21 mouse cellular contexts compared by ENCODE assay signal in the genomic region with DNA sequence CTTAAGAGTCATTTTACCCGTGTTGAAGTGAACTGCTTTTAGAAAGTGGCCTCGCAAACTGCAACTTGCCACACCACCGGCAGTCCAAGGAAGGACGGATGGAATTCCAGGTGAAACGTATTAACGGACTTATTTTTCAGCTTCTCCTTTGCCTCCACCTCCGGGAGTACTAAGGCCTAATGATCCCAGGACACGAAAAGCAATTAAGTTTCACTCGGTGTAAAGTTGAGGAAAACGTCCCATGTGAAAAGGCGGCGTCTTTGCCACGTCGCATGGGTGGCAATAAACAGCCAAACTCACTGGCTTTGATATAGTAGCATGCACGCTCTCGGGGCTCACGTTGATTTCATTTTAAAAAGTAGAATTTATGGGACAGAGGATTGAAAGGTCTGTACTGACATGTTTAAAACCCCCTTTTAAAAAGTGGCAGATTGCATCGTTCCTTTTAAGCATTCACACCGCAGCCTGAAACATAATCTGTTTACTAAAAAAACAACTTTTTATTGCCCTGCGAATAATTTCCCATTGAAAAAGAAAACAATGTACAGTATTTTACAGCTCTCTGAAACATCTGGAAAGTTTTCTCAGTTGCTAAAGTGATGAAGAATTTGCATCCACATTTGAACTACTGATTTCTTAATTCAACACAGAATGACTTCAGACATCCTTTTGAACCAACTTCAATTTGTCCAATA.
DNase-seq lines count a peak whose midpoint lies in the region; ATAC-seq lines count a peak whose summit lies in the region.
"Had no signal": no experiment of that assay in that cellular context is flagged by ENCODE, and none has a peak within 500 bp of the region (broad histone marks: within the 10 kb centered on the region; RNA-seq: fewer than 3 reads in every experiment).

No protein-coding gene starts in this region.

- H3K4me3 ChIP-seq in kidney, embryonic 14.5 days (ENCODE audit: low read length) = no peak overlapping the region
- H3K4me3 ChIP-seq in embryonic facial prominence, embryonic 13.5 days = no peak overlapping the region
- no peak overlapping the region for H3K4me3 ChIP-seq in embryonic facial prominence, embryonic 15.5 days (replicated peaks)
- H3K4me3 ChIP-seq in limb, embryonic 11.5 days (ENCODE audit: low read depth, low read length) = no peak overlapping the region
- no peak overlapping the region for H3K4me3 ChIP-seq in midbrain, embryonic 15.5 days
- H3K4me3 ChIP-seq: erythroblast, embryonic 14.5 days; forebrain, embryonic 15.5 days; heart, adult 2 months; heart, embryonic 12.5 days; hindbrain, embryonic 10.5 days; hindbrain, embryonic 15.5 days had no signal

- peaks cover 11% of the 10 kb centered on the region; the same call in 1 of the 2 replicates for H3K4me1 ChIP-seq in kidney, embryonic 14.5 days (ENCODE audit: control insufficient read depth, insufficient read depth, low read length)
- peaks cover 41% of the 10 kb centered on the region for H3K4me1 ChIP-seq in embryonic facial prominence, embryonic 13.5 days
- H3K4me1 ChIP-seq in embryonic facial prominence, embryonic 15.5 days = peaks cover 27% of the 10 kb centered on the region
- H3K4me1 ChIP-seq in limb, embryonic 11.5 days (ENCODE audit: control insufficient read depth, insufficient read depth, low read length) = peaks cover 2% of the 10 kb centered on the region
- no peaks in the 10 kb centered on the region for H3K4me1 ChIP-seq in midbrain, embryonic 15.5 days
- H3K4me1 ChIP-seq: hindbrain, embryonic 15.5 days had no signal

- no peak for DNase-seq in kidney, postnatal 14 days
- DNase-seq in limb, embryonic 11.5 days (ENCODE audit: low spot score) = peak; percentile 63
- DNase-seq in cerebellum, adult 8-10 months = no peak
- no peak for DNase-seq in MN1 (ENCODE audit: low spot score)
- DNase-seq: adrenal gland, adult 2 months; adrenal gland, postnatal 25 days; cerebellum, adult 18-20 months; cerebellum, postnatal 10 days; gastrocnemius, postnatal 10 days; heart, adult 2 months had no signal

- no peaks in the 10 kb centered on the region for H3K36me3 ChIP-seq in kidney, embryonic 14.5 days (ENCODE audit: control insufficient read depth, insufficient read depth, low read length)
- H3K36me3 ChIP-seq in embryonic facial prominence, embryonic 13.5 days = no peaks in the 10 kb centered on the region
- no peaks in the 10 kb centered on the region for H3K36me3 ChIP-seq in embryonic facial prominence, embryonic 15.5 days
- H3K36me3 ChIP-seq in limb, embryonic 11.5 days (ENCODE audit: control insufficient read depth, insufficient read depth, low read length) = no peaks in the 10 kb centered on the region
- H3K36me3 ChIP-seq in midbrain, embryonic 15.5 days (replicated peaks) = no peaks in the 10 kb centered on the region
- H3K36me3 ChIP-seq: forebrain, embryonic 15.5 days; heart, embryonic 12.5 days; hindbrain, embryonic 10.5 days; hindbrain, embryonic 15.5 days had no signal

- 9% methylated on average over 20 of the region's 20 CpGs for WGBS in kidney, embryonic 14.5 days
- WGBS in embryonic facial prominence, embryonic 13.5 days = 55% methylated on average over 20 of the region's 20 CpGs
- 54% methylated on average over 20 of the region's 20 CpGs for WGBS in embryonic facial prominence, embryonic 15.5 days
- WGBS in limb, embryonic 11.5 days = 14% methylated on average over 20 of the region's 20 CpGs
- 91% methylated on average over 20 of the region's 20 CpGs for WGBS in midbrain, embryonic 15.5 days

- 0 out of 2 replicates have a peak overlapping the region, but pooled peaks have one; percentile 24 for H3K27ac ChIP-seq in kidney, embryonic 14.5 days (ENCODE audit: low read depth, low read length)
- peak overlapping the region; percentile 40; the same call in 1 of the 2 replicates for H3K27ac ChIP-seq in embryonic facial prominence, embryonic 13.5 days
- peak overlapping the region; percentile 1; the same call in 1 of the 2 replicates for H3K27ac ChIP-seq in embryonic facial prominence, embryonic 15.5 days (replicated peaks)
- no peak overlapping the region for H3K27ac ChIP-seq in limb, embryonic 11.5 days (replicated peaks; ENCODE audit: low read depth, low read length)
- H3K27ac ChIP-seq in midbrain, embryonic 15.5 days = no peak overlapping the region
- H3K27ac ChIP-seq: forebrain, embryonic 15.5 days; heart, adult 2 months; hindbrain, embryonic 10.5 days; hindbrain, embryonic 15.5 days had no signal

- no peak overlapping the region for H3K9ac ChIP-seq in kidney, embryonic 14.5 days (ENCODE audit: low read depth, low read length)
- no peak overlapping the region for H3K9ac ChIP-seq in embryonic facial prominence, embryonic 13.5 days
- H3K9ac ChIP-seq in embryonic facial prominence, embryonic 15.5 days = no peak overlapping the region
- no peak overlapping the region for H3K9ac ChIP-seq in limb, embryonic 11.5 days (ENCODE audit: low read length)
- no peak overlapping the region for H3K9ac ChIP-seq in midbrain, embryonic 15.5 days
- H3K9ac ChIP-seq: forebrain, embryonic 15.5 days; heart, embryonic 12.5 days; hindbrain, embryonic 15.5 days had no signal

- H3K27me3 ChIP-seq in kidney, embryonic 14.5 days (ENCODE audit: control insufficient read depth, insufficient read depth, low read length) = no peaks in the 10 kb centered on the region
- H3K27me3 ChIP-seq in embryonic facial prominence, embryonic 13.5 days = no peaks in the 10 kb centered on the region
- no peaks in the 10 kb centered on the region for H3K27me3 ChIP-seq in embryonic facial prominence, embryonic 15.5 days
- H3K27me3 ChIP-seq in limb, embryonic 11.5 days (ENCODE audit: control insufficient read depth, insufficient read depth, low read length) = no peaks in the 10 kb centered on the region
- H3K27me3 ChIP-seq in midbrain, embryonic 15.5 days (replicated peaks) = no peaks in the 10 kb centered on the region
- H3K27me3 ChIP-seq: CH12.LX; forebrain, embryonic 15.5 days; heart, embryonic 12.5 days; hindbrain, embryonic 15.5 days had no signal

- H3K9me3 ChIP-seq in kidney, embryonic 14.5 days (ENCODE audit: control insufficient read depth, low read length) = no peaks in the 10 kb centered on the region
- H3K9me3 ChIP-seq in embryonic facial prominence, embryonic 13.5 days = no peaks in the 10 kb centered on the region
- H3K9me3 ChIP-seq in embryonic facial prominence, embryonic 15.5 days (replicated peaks) = no peaks in the 10 kb centered on the region
- H3K9me3 ChIP-seq in limb, embryonic 11.5 days (ENCODE audit: control insufficient read depth, low read length) = no peaks in the 10 kb centered on the region
- H3K9me3 ChIP-seq in midbrain, embryonic 15.5 days = no peaks in the 10 kb centered on the region
- H3K9me3 ChIP-seq: forebrain, embryonic 15.5 days; heart, embryonic 12.5 days; hindbrain, embryonic 10.5 days; hindbrain, embryonic 15.5 days had no signal

- H3K4me2 ChIP-seq in kidney, embryonic 14.5 days (replicated peaks; ENCODE audit: low read depth, low read length) = peak overlapping the region; percentile 16; the same call in 1 of the 2 replicates
- no peak overlapping the region for H3K4me2 ChIP-seq in embryonic facial prominence, embryonic 13.5 days
- H3K4me2 ChIP-seq in embryonic facial prominence, embryonic 15.5 days (replicated peaks) = no peak overlapping the region
- H3K4me2 ChIP-seq in limb, embryonic 11.5 days (ENCODE audit: low read depth, severe bottlenecking) = 0 out of 2 replicates have a peak overlapping the region, but pooled peaks have one; percentile 5
- H3K4me2 ChIP-seq in midbrain, embryonic 15.5 days = no peak overlapping the region
- H3K4me2 ChIP-seq: forebrain, embryonic 15.5 days; heart, embryonic 12.5 days; hindbrain, embryonic 15.5 days had no signal

- peak; percentile 43; the same call in 1 of the 2 replicates for ATAC-seq in kidney, embryonic 14.5 days (ENCODE audit: low FRiP score, low TSS enrichment)
- no peak for ATAC-seq in embryonic facial prominence, embryonic 13.5 days (ENCODE audit: insufficient number of reproducible peaks, insufficient read depth, low FRiP score, low TSS enrichment, low read depth)
- ATAC-seq in embryonic facial prominence, embryonic 15.5 days (ENCODE audit: insufficient number of reproducible peaks, low FRiP score, low TSS enrichment, low read depth) = no peak
- ATAC-seq in limb, embryonic 11.5 days (ENCODE audit: insufficient number of reproducible peaks, low FRiP score, low TSS enrichment, low read depth) = no peak
- no peak for ATAC-seq in midbrain, embryonic 15.5 days (replicated peaks)
- ATAC-seq: forebrain, embryonic 15.5 days; inflammation-experienced regulatory T-cells, adult 6 months had no signal

Comparison
In these comparisons a context has a peak if more than half of its experiments do, and no peak if none do; other contexts are left out.
1. H3K27ac ChIP-seq: peak in kidney, embryonic 14.5 days (single experiment), embryonic facial prominence, embryonic 13.5 days (single experiment) and embryonic facial prominence, embryonic 15.5 days (single experiment); none in limb, embryonic 11.5 days (single experiment) and midbrain, embryonic 15.5 days (single experiment).
2. H3K4me2 ChIP-seq: peak in kidney, embryonic 14.5 days (single experiment) and limb, embryonic 11.5 days (single experiment); none in embryonic facial prominence, embryonic 13.5 days (single experiment), embryonic facial prominence, embryonic 15.5 days (single experiment) and midbrain, embryonic 15.5 days (single experiment).